Mouse (Mus musculus) heart, embryonic 14.5 days (tissue): Measurements from ENCODE around the gene Eif2ak4. TPM values are rescaled to one million over a fixed set of nuclear protein-coding genes. Genes with fewer than 3 reads are reported as not detected.
A peak's percentile ranks its signal among the peaks of the same experiment; 100 is the strongest.

Experiments used
- ATAC-seq: fragments of 200-750 bp; cut with Nextera tagmentation; 2 replicates; pipeline ENCODE4 v1.8.0; 2017; ENCODE audit warnings: low read depth, moderate TSS enrichment; ENCODE audit not compliant: insufficient number of reproducible peaks, insufficient read depth, low FRiP score
- H3K27ac ChIP-seq, 2 experiments: fragments of 200-500 bp in 1 of 2; fragments of 300-500 bp in 1 of 2; sonication (generic) in 1 of 2; replicated peaks in 1 of 2; 2 replicates each; pipeline ENCODE4 v1.5.1; 2012 to 2014; ENCODE audit warnings: low read depth in 2 of 2, low read length in 2 of 2, control low read depth in 1 of 2, mild to moderate bottlenecking in 1 of 2, mixed read lengths in 1 of 2; ENCODE audit not compliant: control insufficient read depth in 1 of 2, insufficient read depth in 1 of 2
- H3K27me3 ChIP-seq: fragments of 300-500 bp; sonication (generic); 2 replicates; pipeline ENCODE4 v1.6.1; 2014; ENCODE audit warnings: mild to moderate bottlenecking, low read length, control low read depth; ENCODE audit not compliant: control insufficient read depth, insufficient read depth
- H3K36me3 ChIP-seq: fragments of 300-500 bp; sonication (generic); 2 replicates; pipeline ENCODE4 v1.6.1; 2014; ENCODE audit warnings: mild to moderate bottlenecking, control low read depth, low read length, mixed read lengths; ENCODE audit not compliant: control insufficient read depth, insufficient read depth
- H3K4me1 ChIP-seq, 2 experiments: fragments of 200-500 bp in 1 of 2; fragments of 300-500 bp in 1 of 2; sonication (generic) in 1 of 2; 2 replicates each; pipeline ENCODE4 v1.6.1; 2012 to 2014; ENCODE audit warnings: low read length in 2 of 2, control low read depth in 1 of 2, mixed read lengths in 1 of 2; ENCODE audit not compliant: control insufficient read depth in 2 of 2, insufficient read depth in 2 of 2
- H3K4me2 ChIP-seq: fragments of 300-500 bp; sonication (generic); 2 replicates; pipeline ENCODE4 v1.6.1; 2014; ENCODE audit warnings: mild to moderate bottlenecking, low read length
- H3K4me3 ChIP-seq, 2 experiments: fragments of 200-500 bp in 1 of 2; fragments of 300-500 bp in 1 of 2; sonication (generic) in 1 of 2; 2 replicates each; pipeline ENCODE4 v1.5.1; 2012 to 2014; ENCODE audit warnings: low read length in 2 of 2, mild to moderate bottlenecking in 2 of 2, control low read depth in 1 of 2, low read depth in 1 of 2, moderate library complexity in 1 of 2; ENCODE audit not compliant: control insufficient read depth in 1 of 2, insufficient read depth in 1 of 2
- H3K9ac ChIP-seq: fragments of 300-500 bp; sonication (generic); 2 replicates; pipeline ENCODE4 v1.6.1; 2014; ENCODE audit warnings: mild to moderate bottlenecking, low read length
- H3K9me3 ChIP-seq: fragments of 300-500 bp; sonication (generic); 2 replicates; pipeline ENCODE4 v1.6.1; 2016; ENCODE audit warnings: low read length, control low read depth; ENCODE audit not compliant: control insufficient read depth
- WGBS: fragments of 180-500 bp; shearing (Covaris S2); extraction: QIAGEN DNeasy Blood & Tissue Kit; methylation state at CpG from one replicate; pipeline ENCODE4 v1.1.7; 2014; 5-methylcytosine and 5-hydroxymethylcytosine counted together
- polyA plus RNA-seq: library from polyadenylated mRNA; unstranded; fragments of >200 nt; fragmentation: Nextera tagmentation; extraction: Ambion mirVana; gene quantifications from 2 replicates; pipeline ENCODE4 v1.2.1, GENCODE M21; 2014

The Eif2ak4 gene
- polyA plus RNA-seq, 1 experiment from 2014 or later, result 6.7 TPM

DNA sequence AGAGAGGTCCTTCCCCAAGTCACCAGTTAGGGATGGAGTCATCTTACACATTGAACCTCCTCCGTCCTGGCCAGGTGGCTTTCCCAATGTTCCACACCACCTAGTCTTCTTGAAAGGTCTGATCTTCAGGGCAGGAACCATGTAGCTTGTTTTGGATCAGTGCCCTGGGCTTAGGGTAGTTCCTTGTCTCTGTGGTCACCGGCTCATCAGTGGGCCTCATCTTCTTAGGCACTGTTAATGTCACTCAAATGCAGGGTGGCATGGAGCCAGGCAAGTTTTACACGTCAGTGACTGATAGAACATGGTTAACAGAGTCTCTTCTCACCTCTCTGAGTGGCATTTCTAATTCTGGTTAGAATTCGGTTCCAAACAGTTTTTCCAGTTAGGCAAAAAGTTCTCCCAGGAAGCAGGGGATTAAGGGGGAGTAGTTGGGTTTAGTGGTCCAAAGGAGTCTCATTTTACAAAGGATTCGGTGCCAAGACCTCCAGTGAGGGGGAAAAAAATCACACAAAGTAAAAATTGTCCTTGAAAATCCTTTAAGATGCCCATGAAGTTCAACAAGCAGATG, 134.8 kb downstream of the Eif2ak4 start:
- Histone ChIP-seq H3K4me3 (no peak overlapping the region), H3K27me3 (no peaks in the 10 kb centered on the region), H3K27ac (peak overlapping the region; percentile 21 to 23; a peak in 1 of 4 replicates), H3K9me3 (no peaks in the 10 kb centered on the region), H3K9ac (no peak overlapping the region), H3K4me1 (peaks cover 22 to 36% of the 10 kb centered on the region in 2 experiments), H3K4me2 (no peak overlapping the region), H3K36me3 (no peaks in the 10 kb centered on the region)
- no peak for ATAC-seq
- WGBS, result 35% methylated on average over 5 of the region's 5 CpGs

DNA sequence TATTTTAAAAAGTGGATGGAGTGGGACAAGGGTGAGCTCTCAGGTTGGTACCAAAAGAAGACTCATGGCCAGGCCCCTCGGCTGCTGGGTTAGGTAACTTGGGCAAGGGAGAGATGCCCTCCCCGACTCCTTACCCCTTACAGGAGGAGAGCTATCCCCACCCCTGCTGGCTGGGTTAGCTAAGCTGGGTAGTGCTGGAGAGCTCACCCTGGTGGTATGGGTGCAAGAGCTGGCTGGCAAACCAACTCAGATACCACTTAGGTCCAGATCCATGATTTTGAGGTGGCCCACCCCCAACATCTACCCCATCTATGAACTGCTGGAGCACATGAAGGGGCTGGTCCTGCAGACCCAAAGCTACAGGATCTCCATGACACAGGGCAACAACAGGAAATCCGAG, 136.4 kb downstream of the Eif2ak4 start:
- Histone ChIP-seq H3K4me3 (no peak overlapping the region), H3K4me1 (peaks cover 32 to 44% of the 10 kb centered on the region in 2 experiments), H3K9me3 (no peaks in the 10 kb centered on the region), H3K9ac (no peak overlapping the region), H3K36me3 (no peaks in the 10 kb centered on the region), H3K27me3 (no peaks in the 10 kb centered on the region), H3K27ac (no peak overlapping the region), H3K4me2 (no peak overlapping the region)
- ATAC-seq, result no peak
- WGBS, result 78% methylated on average over 3 of the region's 3 CpGs

Other genes with a start within 250 kb of the Eif2ak4 start
- gene Fsip1, start 131.7 kb upstream of the Eif2ak4 start, polyA plus RNA-seq, result 0.12 and 0.42 TPM in 2 replicates
- 0.53 and 0.76 TPM in 2 replicates for gene Gpr176, start 15.2 kb upstream of the Eif2ak4 start, polyA plus RNA-seq
- 223 and 239 TPM in 2 replicates for gene Srp14, start 91.1 kb downstream of the Eif2ak4 start, polyA plus RNA-seq
- gene Bmf, start 161.1 kb downstream of the Eif2ak4 start, polyA plus RNA-seq, result 2.1 and 6.3 TPM in 2 replicates
- 66.8 and 67.1 TPM in 2 replicates for gene Bub1b, start 209.6 kb downstream of the Eif2ak4 start, polyA plus RNA-seq